Mouse (Mus musculus) limb, embryonic 12.5 days (tissue): ENCODE results near the gene Prrt1. TPM values are rescaled to one million over a fixed set of nuclear protein-coding genes. Genes with fewer than 3 reads are reported as not detected.
A peak's percentile ranks its signal among the peaks of the same experiment; 100 is the strongest.

ENCODE experiments used
- ATAC-seq: fragments of 200-750 bp; cut with Nextera tagmentation; 2 replicates; pipeline ENCODE4 v1.8.0; 2017; ENCODE audit warnings: low read depth, moderate TSS enrichment; ENCODE audit not compliant: insufficient number of reproducible peaks, insufficient read depth, low FRiP score, low TSS enrichment
- H3K27ac ChIP-seq: fragments of 300-500 bp; sonication (generic); 2 replicates; pipeline ENCODE4 v1.5.1; 2016; ENCODE audit warnings: mild to moderate bottlenecking, moderate library complexity
- H3K27me3 ChIP-seq: fragments of 300-500 bp; sonication (generic); 2 replicates; pipeline ENCODE4 v1.6.1; 2016; ENCODE audit warnings: mild to moderate bottlenecking, moderate library complexity
- H3K36me3 ChIP-seq: fragments of 300-500 bp; sonication (generic); 2 replicates; pipeline ENCODE4 v1.6.1; 2016; ENCODE audit warnings: mild to moderate bottlenecking, moderate library complexity
- H3K4me1 ChIP-seq: fragments of 300-500 bp; sonication (generic); replicated peaks from 2 replicates; pipeline ENCODE4 v1.6.1; 2016
- H3K4me2 ChIP-seq: fragments of 300-500 bp; sonication (generic); 2 replicates; pipeline ENCODE4 v1.6.1; 2016; ENCODE audit warnings: mild to moderate bottlenecking, moderate library complexity
- H3K4me3 ChIP-seq: fragments of 300-500 bp; sonication (generic); replicated peaks from 2 replicates; pipeline ENCODE4 v1.5.1; 2016; ENCODE audit warnings: mild to moderate bottlenecking
- H3K9ac ChIP-seq: fragments of 300-500 bp; sonication (generic); replicated peaks from 2 replicates; pipeline ENCODE4 v1.6.1; 2016; ENCODE audit warnings: mild to moderate bottlenecking, moderate library complexity
- H3K9me3 ChIP-seq: fragments of 300-500 bp; sonication (generic); 2 replicates; pipeline ENCODE4 v1.6.1; 2016; ENCODE audit warnings: mild to moderate bottlenecking, moderate library complexity
- WGBS: fragments of 180-500 bp; shearing (Covaris S2); methylation state at CpG from one replicate; pipeline ENCODE4 v1.1.7; 2016; 5-methylcytosine and 5-hydroxymethylcytosine counted together
- polyA plus RNA-seq: library from polyadenylated mRNA; unstranded; fragments of >200 nt; fragmentation: Nextera tagmentation; extraction: Ambion mirVana; gene quantifications from 2 replicates; pipeline ENCODE4 v1.2.1, GENCODE M21; 2016

Gene Prrt1
- polyA plus RNA-seq, 1 experiment from 2014 or later = 0.20 TPM

DNA sequence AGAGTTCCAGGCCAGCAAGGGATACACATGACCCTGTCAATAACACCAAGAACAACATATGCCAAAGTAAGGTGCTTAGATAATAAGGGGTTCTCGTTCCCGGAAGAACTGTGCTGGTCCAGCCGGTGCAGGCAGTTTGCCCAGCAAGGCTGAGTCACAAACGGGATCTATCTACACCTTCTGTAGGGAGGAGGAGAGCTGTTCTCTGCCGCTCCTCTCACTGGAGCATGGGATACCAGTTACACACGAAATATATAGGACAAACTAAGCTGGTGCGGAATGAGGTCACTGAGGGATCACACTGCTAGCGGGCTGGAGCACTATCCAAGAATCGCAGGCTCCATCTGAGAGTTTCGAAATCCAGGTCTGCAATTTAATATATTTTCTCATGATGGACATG lies 14.6 kb downstream of the Prrt1 start:
- H3K9ac ChIP-seq = no peak overlapping the region
- WGBS = 84% methylated on average over 10 of the region's 10 CpGs
- peaks cover 30% of the 10 kb centered on the region for H3K4me1 ChIP-seq
- no peak overlapping the region for H3K4me3 ChIP-seq
- peaks cover 10% of the 10 kb centered on the region for H3K36me3 ChIP-seq
- H3K4me2 ChIP-seq = no peak overlapping the region
- no peak overlapping the region for H3K27ac ChIP-seq
- H3K27me3 ChIP-seq = no peaks in the 10 kb centered on the region
- 0 out of 2 replicates have a peak, but pooled peaks cover 5% of the 10 kb centered on the region for H3K9me3 ChIP-seq
- no peak for ATAC-seq

DNA sequence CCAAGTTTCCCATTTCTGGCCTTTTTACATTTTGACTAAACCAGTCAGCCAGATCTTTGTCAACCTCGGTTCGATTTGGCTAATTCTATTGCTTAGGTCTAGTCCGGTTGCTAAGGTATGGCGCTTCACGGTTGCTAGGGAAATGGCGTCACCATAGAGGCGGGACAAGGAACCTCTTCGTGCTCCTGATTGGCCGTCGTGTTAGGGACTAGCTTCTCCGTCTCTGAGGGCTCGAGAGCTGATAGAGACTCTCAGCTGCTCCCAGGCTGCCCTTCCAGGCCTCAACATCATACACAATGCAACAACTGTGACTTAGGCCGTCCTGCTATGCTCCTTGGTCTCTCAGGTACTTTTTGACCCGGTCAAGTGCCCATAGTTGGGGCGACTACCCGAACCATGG lies 15.3 kb downstream of the Prrt1 start, which contains the start of gene Fkbpl:
Fkbpl (plus strand) TSS at position 157 of the 400 bp plus-strand sequence.
- Histone ChIP-seq H3K36me3 (peaks cover 17% of the 10 kb centered on the region), H3K4me2 (peak within 1 kb of the TSS; percentile 76), H3K4me1 (peaks cover 30% of the 10 kb centered on the region), H3K27me3 (no peaks in the 10 kb centered on the region), H3K9me3 (no peaks in the 10 kb centered on the region), H3K27ac (peak within 1 kb of the TSS; percentile 72), H3K9ac (peak within 1 kb of the TSS; percentile 60), H3K4me3 (peak within 1 kb of the TSS; percentile 63)
- peak; percentile 53 for ATAC-seq
- WGBS = under 1% methylated on average over 16 of the region's 16 CpGs

DNA sequence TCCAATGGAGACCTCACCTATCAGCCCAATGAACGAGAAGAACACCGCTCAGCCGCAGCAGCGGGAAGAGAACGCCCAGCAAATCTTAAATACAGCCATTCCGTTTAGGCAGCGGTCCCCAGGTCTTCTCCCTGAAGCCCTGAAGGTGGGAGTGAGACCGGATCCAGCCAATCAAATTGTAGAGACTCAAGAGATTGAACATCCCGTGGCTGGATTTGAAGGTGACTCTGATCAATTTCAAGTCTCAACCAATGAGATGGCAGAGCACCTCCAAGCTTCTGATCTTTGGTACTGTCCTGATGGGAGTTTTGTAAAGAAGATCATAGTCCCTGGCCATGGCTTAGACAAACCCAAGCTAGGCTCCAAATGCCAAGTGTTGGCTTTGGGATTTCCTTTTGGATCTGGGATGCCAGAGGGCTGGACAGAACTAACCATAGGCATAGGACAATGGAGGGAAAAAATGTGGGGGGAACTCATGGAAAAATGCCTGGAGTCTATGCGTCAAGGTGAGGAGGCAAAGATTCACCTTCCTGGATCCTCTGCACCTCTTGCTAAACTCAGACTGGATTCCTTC lies 16.0 kb downstream of the Prrt1 start:
- ATAC-seq = no peak
- H3K4me1 ChIP-seq = peaks cover 29% of the 10 kb centered on the region

DNA sequence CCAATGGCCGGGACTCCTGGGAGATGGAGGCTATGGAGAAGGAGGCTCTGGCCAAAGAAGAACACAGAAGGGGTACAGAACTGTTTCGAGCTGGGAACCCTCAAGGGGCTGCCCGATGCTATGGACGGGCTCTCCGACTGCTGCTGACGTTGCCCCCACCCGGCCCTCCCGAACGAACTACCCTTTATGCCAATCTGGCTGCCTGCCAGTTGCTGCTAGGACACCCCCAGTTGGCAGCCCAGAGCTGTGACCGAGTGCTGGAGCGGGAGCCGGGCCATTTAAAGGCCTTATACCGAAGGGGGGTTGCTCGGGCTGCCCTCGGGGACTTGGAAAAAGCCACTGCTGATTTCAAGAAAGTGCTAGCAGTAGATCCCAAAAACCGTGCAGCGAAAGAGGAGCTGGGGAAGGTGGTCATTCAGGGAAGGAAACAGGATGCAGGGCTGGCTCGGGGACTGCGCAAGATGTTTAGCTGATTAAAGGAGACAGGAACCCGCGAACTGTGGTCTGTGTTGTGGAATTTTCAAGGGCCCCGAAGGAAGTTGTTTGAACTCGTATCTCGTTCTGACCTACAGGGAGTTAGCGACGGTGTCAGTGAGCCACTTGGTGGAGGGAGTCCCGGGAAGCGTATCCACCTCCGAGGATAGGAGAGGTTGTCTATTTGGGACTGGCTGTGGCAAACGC lies 16.6 kb downstream of the Prrt1 start:
- Histone ChIP-seq H3K4me1 (peaks cover 23% of the 10 kb centered on the region), H3K36me3 (peaks cover 31% of the 10 kb centered on the region), H3K9ac (no peak overlapping the region), H3K27me3 (no peaks in the 10 kb centered on the region), H3K27ac (no peak overlapping the region), H3K4me3 (peak overlapping the region; percentile 97), H3K9me3 (no peaks in the 10 kb centered on the region), H3K4me2 (peak overlapping the region; percentile 76; the same call in 1 of the 2 replicates)
- ATAC-seq = no peak
- 91% methylated on average over 30 of the region's 30 CpGs for WGBS

More for the DNA sequence above, 16.0 kb downstream of the Prrt1 start:
- peaks cover 24% of the 10 kb centered on the region for H3K36me3 ChIP-seq
- peak overlapping the region; percentile 76 for H3K4me2 ChIP-seq
- H3K27ac ChIP-seq = peak overlapping the region; percentile 4; the same call in 1 of the 2 replicates
- no peaks in the 10 kb centered on the region for H3K27me3 ChIP-seq
- peak overlapping the region; percentile 63 for H3K4me3 ChIP-seq
- WGBS = 44% methylated on average over 10 of the region's 10 CpGs
- peak overlapping the region; percentile 60 for H3K9ac ChIP-seq
- H3K9me3 ChIP-seq = no peaks in the 10 kb centered on the region

DNA sequence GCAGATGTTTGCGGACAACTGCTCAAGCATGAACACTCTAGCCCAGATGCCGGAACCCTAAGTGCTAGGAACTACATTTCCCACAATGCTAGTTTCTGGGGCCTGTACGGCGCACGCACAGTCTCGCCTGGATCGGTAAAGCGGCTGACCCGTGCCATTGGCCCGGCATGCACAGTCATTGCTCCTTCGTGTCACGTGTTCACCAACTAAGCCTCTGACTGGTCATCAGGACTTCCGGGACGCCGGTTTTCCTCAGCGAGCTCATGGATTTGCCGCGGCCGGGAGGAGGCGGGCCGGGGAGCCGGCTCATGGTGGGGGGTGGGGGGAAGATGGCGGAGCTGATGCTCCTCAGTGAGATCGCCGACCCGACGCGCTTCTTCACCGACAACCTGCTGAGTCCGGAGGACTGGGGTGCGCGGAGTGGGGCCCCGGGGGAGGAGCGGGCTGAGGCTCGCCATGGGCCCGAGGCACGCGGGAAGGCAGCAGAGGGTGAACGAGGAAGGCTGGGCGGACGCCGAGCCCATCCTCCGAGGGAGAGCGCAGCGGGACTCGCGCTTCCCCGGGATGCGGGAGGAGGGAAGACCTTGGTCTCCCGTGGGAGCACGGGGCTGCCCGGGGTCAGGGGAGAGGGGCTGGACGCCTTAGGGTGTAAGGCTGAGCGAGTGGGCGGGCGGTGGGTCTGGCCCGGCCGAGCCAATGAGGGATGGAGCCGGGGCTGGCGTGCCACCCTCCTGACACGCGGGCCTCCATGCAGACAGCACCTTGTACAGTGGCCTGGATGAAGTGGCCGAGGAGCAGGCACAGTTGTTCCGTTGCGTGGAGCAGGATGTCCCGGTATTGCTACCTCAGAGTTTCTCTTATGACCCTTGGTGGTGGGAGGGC lies 17.8 kb downstream of the Prrt1 start, which contains the start of gene Atf6b:
Atf6b (plus strand) TSS at position 241 of the 882 bp plus-strand sequence.
- peaks cover 43% of the 10 kb centered on the region for H3K36me3 ChIP-seq
- H3K9ac ChIP-seq = peak within 1 kb of the TSS; percentile 92
- peak within 1 kb of the TSS; percentile 97 for H3K4me3 ChIP-seq
- H3K27ac ChIP-seq = peak within 1 kb of the TSS; percentile 50; the same call in 1 of the 2 replicates
- ATAC-seq = peak; percentile 96
- H3K4me2 ChIP-seq = peak within 1 kb of the TSS; percentile 85
- H3K27me3 ChIP-seq = no peaks in the 10 kb centered on the region
- no peaks in the 10 kb centered on the region for H3K9me3 ChIP-seq
- WGBS = 1% methylated on average over 66 of the region's 66 CpGs
- peaks cover 17% of the 10 kb centered on the region for H3K4me1 ChIP-seq

DNA sequence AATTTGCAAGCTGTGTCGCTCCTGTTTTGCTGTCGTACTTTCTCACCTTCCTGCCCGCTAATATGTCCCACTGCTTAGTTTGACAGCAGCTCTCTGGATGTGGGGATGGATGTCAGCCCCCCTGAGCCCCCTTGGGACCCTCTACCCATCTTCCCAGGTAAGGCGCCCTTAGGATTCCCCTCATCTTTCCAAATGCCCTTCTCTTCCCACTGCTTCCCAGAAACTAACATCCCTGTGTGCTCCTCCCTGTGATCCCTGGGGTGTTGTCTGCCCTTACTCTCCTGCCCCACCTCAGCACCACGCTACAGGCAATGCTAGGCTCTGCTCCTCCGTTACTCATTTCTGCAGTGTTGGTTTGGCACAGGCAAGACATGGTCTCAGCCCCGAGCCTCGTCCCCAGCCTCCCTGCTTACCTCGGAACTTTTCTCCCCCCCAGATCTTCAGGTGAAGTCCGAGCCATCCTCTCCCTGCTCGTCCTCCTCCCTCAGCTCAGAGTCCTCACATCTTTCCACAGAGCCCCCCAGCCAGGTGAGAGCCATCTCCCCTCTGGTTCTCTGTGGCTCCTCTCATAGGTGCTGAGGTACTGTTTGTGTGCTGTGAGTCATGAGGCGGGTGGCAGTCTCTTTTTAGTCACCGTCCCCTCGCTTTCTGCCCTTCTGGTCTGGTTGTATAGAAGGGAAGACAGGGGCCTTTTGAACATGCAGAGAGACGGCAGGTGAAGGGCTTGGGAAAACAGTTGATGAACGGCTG lies 19.0 kb downstream of the Prrt1 start:
- H3K4me2 ChIP-seq = peak overlapping the region; percentile 85

DNA sequence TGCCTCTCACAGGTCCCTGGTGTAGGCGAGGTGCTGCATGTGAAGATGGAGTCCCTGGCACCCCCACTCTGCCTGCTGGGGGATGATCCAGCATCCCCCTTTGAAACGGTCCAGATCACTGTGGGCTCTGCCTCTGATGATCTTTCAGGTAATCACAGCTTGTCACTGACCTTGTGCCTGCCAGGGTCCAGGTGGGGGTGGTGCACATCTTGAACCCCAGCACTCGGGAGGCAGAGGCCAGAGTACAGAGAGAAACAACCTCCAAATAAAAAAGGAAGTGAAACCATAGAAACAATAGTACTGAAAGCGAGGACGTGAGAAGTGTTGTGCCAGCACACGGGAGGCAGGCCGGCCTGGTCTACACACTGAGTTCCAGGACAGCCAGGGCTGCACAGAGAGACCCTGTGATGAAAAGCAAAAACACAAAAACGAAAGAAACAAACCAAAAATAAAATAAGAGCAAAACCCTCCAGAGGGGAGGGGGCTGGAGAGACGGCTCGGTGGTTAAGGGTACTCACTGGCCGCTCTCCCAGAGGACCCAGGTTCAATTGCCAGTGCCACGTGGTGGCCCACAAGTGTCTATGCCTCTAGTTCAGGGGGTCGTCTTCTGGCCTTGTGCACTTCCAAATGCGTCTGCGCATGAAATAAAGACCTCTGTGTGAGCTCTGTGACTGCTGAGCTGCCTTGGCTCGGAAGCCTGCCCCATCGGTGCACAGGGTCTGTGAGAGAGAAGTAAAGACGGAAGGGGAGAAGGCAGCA lies 20.0 kb downstream of the Prrt1 start:
- Histone ChIP-seq H3K4me3 (no peak overlapping the region), H3K27me3 (no peaks in the 10 kb centered on the region), H3K4me2 (no peak overlapping the region), H3K9me3 (no peaks in the 10 kb centered on the region), H3K36me3 (peaks cover 64% of the 10 kb centered on the region), H3K9ac (no peak overlapping the region), H3K27ac (no peak overlapping the region), H3K4me1 (peaks cover 17% of the 10 kb centered on the region)
- WGBS = 87% methylated on average over 18 of the region's 18 CpGs
- ATAC-seq = no peak

More for the DNA sequence above, 19.0 kb downstream of the Prrt1 start:
- Histone ChIP-seq H3K4me3 (peak overlapping the region; percentile 97), H3K9me3 (no peaks in the 10 kb centered on the region), H3K27ac (no peak overlapping the region), H3K4me1 (peaks cover 17% of the 10 kb centered on the region), H3K27me3 (no peaks in the 10 kb centered on the region), H3K9ac (peak overlapping the region; percentile 92; the same call in 1 of the 2 replicates), H3K36me3 (peaks cover 54% of the 10 kb centered on the region)
- ATAC-seq = no peak
- 86% methylated on average over 16 of the region's 16 CpGs for WGBS

DNA sequence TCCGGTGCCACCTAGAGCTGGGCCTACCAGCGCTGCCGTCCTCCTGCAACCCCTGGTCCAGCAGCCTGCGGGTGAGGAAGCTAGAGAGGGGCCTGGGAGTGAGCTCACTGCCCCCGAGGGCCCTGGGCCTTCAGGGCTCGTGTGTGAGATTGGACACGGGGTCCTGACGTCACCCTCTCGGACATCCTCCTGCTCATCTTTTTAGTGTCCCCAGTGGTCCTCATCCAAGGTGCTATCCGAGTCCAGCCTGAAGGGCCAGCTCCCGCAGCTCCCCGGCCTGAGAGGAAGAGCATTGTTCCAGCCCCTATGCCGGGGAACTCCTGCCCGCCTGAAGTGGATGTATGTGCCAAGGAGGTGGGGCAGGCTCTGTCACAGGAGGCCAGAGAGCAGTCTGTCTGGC lies 21.4 kb downstream of the Prrt1 start:
- no peak for ATAC-seq
- no peak overlapping the region for H3K9ac ChIP-seq
- no peak overlapping the region for H3K4me2 ChIP-seq
- H3K27me3 ChIP-seq = no peaks in the 10 kb centered on the region
- H3K4me1 ChIP-seq = peaks cover 8% of the 10 kb centered on the region
- H3K36me3 ChIP-seq = peaks cover 73% of the 10 kb centered on the region
- no peak overlapping the region for H3K27ac ChIP-seq
- H3K4me3 ChIP-seq = no peak overlapping the region
- 96% methylated on average over 14 of the region's 14 CpGs for WGBS
- no peaks in the 10 kb centered on the region for H3K9me3 ChIP-seq

DNA sequence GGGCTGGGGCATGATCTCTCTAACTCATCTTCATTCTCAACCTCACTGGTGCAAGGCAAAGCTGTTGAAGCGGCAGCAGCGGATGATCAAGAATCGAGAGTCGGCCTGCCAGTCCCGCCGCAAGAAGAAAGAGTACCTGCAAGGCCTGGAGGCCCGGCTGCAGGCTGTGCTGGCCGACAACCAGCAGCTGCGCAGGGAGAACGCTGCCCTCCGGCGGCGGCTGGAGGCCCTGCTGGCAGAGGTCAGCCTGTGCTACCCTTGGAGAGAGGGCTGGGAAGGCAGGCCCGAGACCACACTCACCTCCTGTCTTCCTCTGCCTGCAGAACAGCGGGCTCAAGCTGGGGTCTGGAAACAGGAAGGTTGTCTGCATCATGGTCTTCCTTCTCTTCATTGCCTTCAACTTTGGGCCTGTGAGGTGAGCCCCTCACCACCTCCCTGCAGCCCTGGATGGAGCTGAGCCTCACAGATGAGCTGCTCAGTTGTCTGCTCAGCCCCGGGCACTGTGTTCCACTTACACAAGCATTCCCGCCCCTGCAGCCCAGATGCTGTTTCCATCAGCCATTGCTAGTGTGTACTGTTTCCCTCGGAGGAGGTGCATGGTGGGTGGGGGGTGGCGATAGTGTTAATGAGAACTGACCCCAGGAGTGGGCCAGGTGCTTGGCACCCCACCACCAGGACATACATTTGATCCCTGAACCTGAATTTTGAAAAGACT lies 22.3 kb downstream of the Prrt1 start:
- WGBS = 56% methylated on average over 19 of the region's 19 CpGs
- peaks cover 70% of the 10 kb centered on the region for H3K36me3 ChIP-seq
- ATAC-seq = no peak

More for the DNA sequence above, 22.3 kb downstream of the Prrt1 start:
- Histone ChIP-seq H3K27me3 (no peaks in the 10 kb centered on the region; the same call in 1 of the 2 replicates), H3K4me1 (peaks cover 13% of the 10 kb centered on the region), H3K27ac (no peak overlapping the region), H3K4me3 (no peak overlapping the region), H3K9ac (no peak overlapping the region), H3K4me2 (no peak overlapping the region), H3K9me3 (no peaks in the 10 kb centered on the region)
